Mouse (Mus musculus): Measurements from ENCODE around the gene Adam10. TPM values are rescaled to one million over a fixed set of nuclear protein-coding genes. Genes with fewer than 3 reads are reported as not detected.

Gene Adam10
- polyA plus RNA-seq (2012; rRNA removed; ENCODE audit: low replicate concordance) = 23.6 and 46.9 TPM in 2 replicates

GRCm38 (mm10) chr9:70678682-70679131 lies at the start of gene Adam10:
Gene Adam10 (plus strand): TSS chr9:70678997.

GRCm38 (mm10) chr9:70656130-70657007 lies 22.4 kb upstream of the Adam10 start, which contains the start of gene Gm10642:
Gene Gm10642 (plus strand): TSS chr9:70656251.

GRCm38 (mm10) chr9:70657013-70657967 lies 21.5 kb upstream of the Adam10 start, which contains the start of gene Mindy2:
Gene Mindy2 (minus strand): TSS chr9:70657174.

Other genes with a start within 250 kb of the Adam10 start
- 55.2 and 57.3 TPM in 2 replicates for gene Rnf111, start 175.3 kb upstream of the Adam10 start, polyA plus RNA-seq (2012; rRNA removed; ENCODE audit: low replicate concordance)
- 6.5 and 9.1 TPM in 2 replicates for gene Sltm, start 136.2 kb upstream of the Adam10 start, polyA plus RNA-seq (2012; rRNA removed; ENCODE audit: low replicate concordance)
- 0.96 and 8.8 TPM in 2 replicates for gene Gm10642, start 22.7 kb upstream of the Adam10 start, polyA plus RNA-seq (2012; rRNA removed; ENCODE audit: low replicate concordance)
- 8.6 and 21.3 TPM in 2 replicates for gene Mindy2, start 21.8 kb upstream of the Adam10 start, polyA plus RNA-seq (2012; rRNA removed; ENCODE audit: low replicate concordance)

Measured in mammary gland, adult 2 months (tissue).